Mouse (Mus musculus) bone marrow macrophage, adult 2 months (primary cell): ENCODE measurements around the gene Tnrc6b.

Experiments
- CTCF ChIP-seq: IDR thresholded peaks from 2 replicates; pipeline ENCODE4 v1.5.1; 2012; ENCODE audit warnings: low read depth, mild to moderate bottlenecking, low read length, moderate library complexity
- POLR2A ChIP-seq: IDR thresholded peaks from 2 replicates; pipeline ENCODE4 v1.6.1; 2012; ENCODE audit warnings: mild to moderate bottlenecking, low read depth, low read length, borderline replicate concordance

GRCm38 (mm10) chr15:80969371-80969770, 258.3 kb downstream of the Tnrc6b start:
- TF ChIP-seq CTCF (no peak), POLR2A (no peak)
